Mouse (Mus musculus): Measurements from ENCODE around the gene Jak1.

DNA sequence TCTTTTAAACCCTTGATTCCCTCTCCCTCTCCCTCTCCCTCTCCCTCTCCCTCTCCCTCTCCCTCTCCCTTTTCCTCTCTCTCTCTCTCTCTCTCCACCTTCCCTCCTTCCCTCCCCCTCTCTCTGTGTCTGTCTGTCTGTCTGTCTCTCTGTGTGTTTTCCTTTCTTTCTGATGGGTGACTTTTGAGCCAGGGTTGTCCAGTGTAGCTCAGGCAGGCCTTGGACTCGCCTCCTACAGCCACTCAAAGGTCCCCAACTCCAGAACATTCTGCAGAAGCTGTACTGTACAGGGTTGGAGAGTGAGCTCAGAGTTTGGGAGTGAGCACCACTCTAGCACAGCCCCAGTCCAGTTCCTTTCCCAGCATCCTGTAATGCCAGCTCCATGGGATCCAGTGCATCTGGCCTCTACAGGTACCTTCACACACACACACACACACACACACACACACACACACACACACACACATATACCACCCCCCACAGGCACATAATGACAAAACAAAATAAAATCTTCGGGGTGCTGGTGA is 20.9 kb upstream of the Jak1 start:
- no peak for TF ChIP-seq CTCF (conservative IDR thresholded peaks at IDR 0.05; ENCODE audit: insufficient read depth, insufficient read length, low read depth, low read length)
- TF ChIP-seq POLR2A (IDR thresholded peaks at IDR 0.05; ENCODE audit: low read depth, low read length), result no peak

Measured in kidney, adult 2 months (tissue).